Comparison of ENCODE assay signal across 26 mouse cellular contexts in genomic region chr6:48452151-48452550, GRCm38 (mm10). TPM values are rescaled to one million over a fixed set of nuclear protein-coding genes. Genes with fewer than 3 reads are reported as not detected.
"Had no signal": no experiment of that assay in that cellular context is flagged by ENCODE, and none has a peak within 500 bp of the region (broad histone marks: within the 10 kb centered on the region; RNA-seq: fewer than 3 reads in every experiment).

No protein-coding gene starts in this region.

- H3K27ac ChIP-seq: embryonic facial prominence, embryonic 10.5 days; embryonic facial prominence, embryonic 12.5 days; embryonic facial prominence, embryonic 13.5 days; embryonic facial prominence, embryonic 15.5 days; forebrain, embryonic 10.5 days; forebrain, embryonic 12.5 days; forebrain, embryonic 13.5 days; forebrain, embryonic 15.5 days; gastrocnemius, adult 2 months; heart, adult 2 months had no signal

- DNase-seq: cerebellum, adult 9-10 months; cerebellum, adult 9-11 months; cerebellum, postnatal 10 days; cerebellum, postnatal 14 days; cerebellum, postnatal 25 days; embryo, embryonic 11 days; forebrain, postnatal 0 days; gastrocnemius, adult 2 months; gastrocnemius, postnatal 10 days; gastrocnemius, postnatal 14 days; gastrocnemius, postnatal 25 days; gastrocnemius, postnatal 36 days; heart, adult 11 months; heart, adult 18-20 months; heart, adult 2 months had no signal

- H3K4me3 ChIP-seq: embryonic facial prominence, embryonic 10.5 days; embryonic facial prominence, embryonic 12.5 days; embryonic facial prominence, embryonic 13.5 days; embryonic facial prominence, embryonic 15.5 days; erythroblast, embryonic 14.5 days; forebrain, embryonic 10.5 days; forebrain, embryonic 12.5 days; forebrain, embryonic 13.5 days; forebrain, embryonic 15.5 days; gastrocnemius, adult 2 months; heart, adult 2 months had no signal

- H3K4me1 ChIP-seq: embryonic facial prominence, embryonic 12.5 days; embryonic facial prominence, embryonic 13.5 days; embryonic facial prominence, embryonic 15.5 days; forebrain, embryonic 12.5 days had no signal

- H3K36me3 ChIP-seq: embryonic facial prominence, embryonic 10.5 days; embryonic facial prominence, embryonic 12.5 days; embryonic facial prominence, embryonic 13.5 days; embryonic facial prominence, embryonic 15.5 days; forebrain, embryonic 10.5 days; forebrain, embryonic 12.5 days; forebrain, embryonic 15.5 days had no signal

- H3K9ac ChIP-seq: embryonic facial prominence, embryonic 12.5 days; embryonic facial prominence, embryonic 13.5 days; embryonic facial prominence, embryonic 15.5 days; forebrain, embryonic 12.5 days; forebrain, embryonic 13.5 days; forebrain, embryonic 15.5 days; forebrain, postnatal 0 days had no signal

- H3K27me3 ChIP-seq: embryonic facial prominence, embryonic 12.5 days; embryonic facial prominence, embryonic 13.5 days; embryonic facial prominence, embryonic 15.5 days; forebrain, embryonic 12.5 days; forebrain, embryonic 13.5 days; forebrain, embryonic 15.5 days had no signal

RNA-seq across cellular contexts. Expression of gene Sspo, which starts 4.1 kb away (rescaled TPM):
- total RNA-seq: common myeloid progenitor, adult 5-6 weeks; granulocyte monocyte progenitor cell, adult 5-6 weeks had no signal
- polyA plus RNA-seq: erythroblast, embryonic 14.5 days had no signal
